Mouse (Mus musculus) embryonic facial prominence, embryonic 11.5 days (tissue): ENCODE measurements around the gene Lipa. TPM values are rescaled to one million over a fixed set of nuclear protein-coding genes. Genes with fewer than 3 reads are reported as not detected.

Experiments used
- ATAC-seq: fragments of 200-750 bp; cut with Nextera tagmentation; replicated peaks from 2 replicates; pipeline ENCODE4 v1.8.0; 2017; ENCODE audit warnings: low read depth; ENCODE audit not compliant: insufficient number of reproducible peaks, low FRiP score, low TSS enrichment
- DNase-seq: peaks from one replicate; pipeline ENCODE4 v3.0.0-alpha.2; 2015; ENCODE audit warnings: low spot score
- H3K27ac ChIP-seq: fragments of 300-500 bp; sonication (generic); replicated peaks from 2 replicates; pipeline ENCODE4 v1.5.1; 2014; ENCODE audit warnings: mild to moderate bottlenecking, low read depth, low read length, control low read depth
- H3K27me3 ChIP-seq: fragments of 300-500 bp; sonication (generic); 2 replicates; pipeline ENCODE4 v1.6.1; 2014; ENCODE audit warnings: mild to moderate bottlenecking, low read length, moderate library complexity, mixed read lengths; ENCODE audit not compliant: control insufficient read depth, insufficient read depth
- H3K36me3 ChIP-seq: fragments of 300-500 bp; sonication (generic); replicated peaks from 2 replicates; pipeline ENCODE4 v1.6.1; 2014; ENCODE audit warnings: low read depth, mild to moderate bottlenecking, low read length, moderate library complexity, mixed read lengths; ENCODE audit not compliant: control insufficient read depth, insufficient read depth
- H3K4me1 ChIP-seq: fragments of 300-500 bp; sonication (generic); 2 replicates; pipeline ENCODE4 v1.6.1; 2014; ENCODE audit warnings: low read length, mixed read lengths; ENCODE audit not compliant: control insufficient read depth, insufficient read depth
- H3K4me2 ChIP-seq: fragments of 300-500 bp; sonication (generic); 2 replicates; pipeline ENCODE4 v1.6.1; 2014; ENCODE audit warnings: low read depth, mild to moderate bottlenecking, control low read depth, low read length, moderate library complexity
- H3K4me3 ChIP-seq: fragments of 300-500 bp; sonication (generic); 2 replicates; pipeline ENCODE4 v1.5.1; 2014; ENCODE audit warnings: low read depth, low read length, control low read depth
- H3K9ac ChIP-seq: fragments of 300-500 bp; sonication (generic); replicated peaks from 2 replicates; pipeline ENCODE4 v1.6.1; 2014; ENCODE audit warnings: mild to moderate bottlenecking, control low read depth, low read length
- H3K9me3 ChIP-seq: fragments of 300-500 bp; sonication (generic); replicated peaks from 2 replicates; pipeline ENCODE4 v1.6.1; 2016; ENCODE audit warnings: mild to moderate bottlenecking, low read length, inconsistent platforms, mixed read lengths; ENCODE audit not compliant: control insufficient read depth
- WGBS: fragments of 180-500 bp; shearing (Covaris S2); extraction: QIAGEN DNeasy Blood & Tissue Kit; methylation state at CpG from one replicate; pipeline ENCODE4 v1.1.7; 2014; 5-methylcytosine and 5-hydroxymethylcytosine counted together
- polyA plus RNA-seq: library from polyadenylated mRNA; unstranded; fragments of >200 nt; fragmentation: Nextera tagmentation; extraction: Ambion mirVana; gene quantifications from 2 replicates; pipeline ENCODE4 v1.2.1, GENCODE M21; 2014

The Lipa gene
- polyA plus RNA-seq, 1 experiment from 2014 or later = 35.6 TPM

DNA sequence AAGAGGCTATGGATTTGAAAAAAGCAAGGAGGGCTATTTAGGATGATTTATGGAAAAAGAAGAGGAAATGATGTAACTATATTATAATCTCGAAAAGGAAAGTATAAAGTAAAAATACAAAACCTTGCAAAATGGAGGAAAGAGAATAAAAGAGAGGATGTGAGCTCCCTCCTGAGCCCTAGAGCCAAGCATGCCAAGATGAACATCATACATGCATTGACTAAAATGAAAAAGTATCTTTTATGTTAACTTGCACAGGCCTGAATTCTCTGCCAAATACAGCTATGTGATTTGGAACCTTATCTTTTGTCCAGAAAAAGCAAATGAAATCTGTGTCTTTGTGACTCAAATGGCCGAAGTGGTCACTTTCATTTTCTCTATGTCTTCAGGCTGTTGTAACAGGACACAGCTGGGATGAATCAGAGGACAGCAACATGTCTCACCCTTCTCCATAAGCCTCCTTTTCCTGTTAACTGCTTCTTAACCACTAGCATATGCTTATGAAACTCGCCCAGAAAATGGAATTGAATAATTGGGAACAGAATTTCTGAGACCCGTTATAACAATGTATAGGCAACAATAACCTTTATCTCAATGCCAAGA, 81.8 kb downstream of the Lipa start:
- no peaks in the 10 kb centered on the region for H3K36me3 ChIP-seq
- no peak overlapping the region for H3K27ac ChIP-seq
- no peak overlapping the region for H3K9ac ChIP-seq
- no peak overlapping the region for H3K4me3 ChIP-seq
- no peaks in the 10 kb centered on the region for H3K4me1 ChIP-seq
- DNase-seq (peak; percentile 72), ATAC-seq (no peak)
- no peak overlapping the region for H3K4me2 ChIP-seq
- no peaks in the 10 kb centered on the region for H3K27me3 ChIP-seq
- no peaks in the 10 kb centered on the region for H3K9me3 ChIP-seq
- WGBS = 42% methylated on average over 4 of the region's 4 CpGs

DNA sequence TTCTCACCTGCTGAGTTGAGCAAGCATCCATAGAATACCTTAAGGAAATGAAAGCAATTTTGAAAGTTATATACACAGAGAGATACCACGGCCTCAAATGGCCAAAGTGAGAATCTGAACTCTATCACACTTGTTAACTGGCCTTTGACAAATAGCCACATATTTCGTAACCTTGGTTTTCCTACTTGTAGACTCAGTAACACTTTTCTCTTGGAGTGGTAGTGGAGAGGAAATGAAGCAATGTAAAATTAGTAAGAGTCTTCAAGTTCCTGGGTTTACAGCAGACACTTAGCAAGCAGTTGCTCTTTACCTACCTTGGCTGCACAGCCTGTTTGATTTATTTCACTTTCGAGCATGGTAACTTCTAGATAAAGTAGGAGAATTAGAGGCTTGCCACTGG, 82.5 kb downstream of the Lipa start:
- H3K4me3 ChIP-seq = no peak overlapping the region
- no peak for DNase-seq

More for the DNA sequence above, 82.5 kb downstream of the Lipa start:
- no peak for ATAC-seq
- Histone ChIP-seq H3K36me3 (no peaks in the 10 kb centered on the region), H3K9ac (no peak overlapping the region), H3K9me3 (no peaks in the 10 kb centered on the region), H3K27ac (no peak overlapping the region), H3K27me3 (no peaks in the 10 kb centered on the region), H3K4me1 (no peaks in the 10 kb centered on the region), H3K4me2 (no peak overlapping the region)
- WGBS = 84% methylated on average over 3 of the region's 3 CpGs

Other genes with a start within 250 kb of the Lipa start
- 0.74 and 1.8 TPM in 2 replicates for gene Fas, start 236.8 kb downstream of the Lipa start, polyA plus RNA-seq
- 1.1 and 2.3 TPM in 2 replicates for gene Ch25h, start 52.3 kb downstream of the Lipa start, polyA plus RNA-seq
- 12.2 and 12.5 TPM in 2 replicates for gene Ifit2, start 23.2 kb upstream of the Lipa start, polyA plus RNA-seq
- 0.20 and 0.49 TPM in 2 replicates for gene Ifit3, start 56.1 kb upstream of the Lipa start, polyA plus RNA-seq
- gene Ifit1bl1, start 74.5 kb upstream of the Lipa start, polyA plus RNA-seq = 0.33 TPM in 1 of 2 replicates, not detected in the other
- 0.22 TPM in 1 of 2 replicates, not detected in the other for gene Ifit3b, start 80.5 kb upstream of the Lipa start, polyA plus RNA-seq
- gene Ifit1bl2, start 113.3 kb upstream of the Lipa start, polyA plus RNA-seq = 0.08 and 0.20 TPM in 2 replicates
- 0.29 and 0.40 TPM in 2 replicates for gene Ifit1, start 113.4 kb upstream of the Lipa start, polyA plus RNA-seq
- 1.1 and 1.4 TPM in 2 replicates for gene Slc16a12, start 219.8 kb upstream of the Lipa start, polyA plus RNA-seq